ENCODE assay signal across 22 mouse cellular contexts in the genomic region with DNA sequence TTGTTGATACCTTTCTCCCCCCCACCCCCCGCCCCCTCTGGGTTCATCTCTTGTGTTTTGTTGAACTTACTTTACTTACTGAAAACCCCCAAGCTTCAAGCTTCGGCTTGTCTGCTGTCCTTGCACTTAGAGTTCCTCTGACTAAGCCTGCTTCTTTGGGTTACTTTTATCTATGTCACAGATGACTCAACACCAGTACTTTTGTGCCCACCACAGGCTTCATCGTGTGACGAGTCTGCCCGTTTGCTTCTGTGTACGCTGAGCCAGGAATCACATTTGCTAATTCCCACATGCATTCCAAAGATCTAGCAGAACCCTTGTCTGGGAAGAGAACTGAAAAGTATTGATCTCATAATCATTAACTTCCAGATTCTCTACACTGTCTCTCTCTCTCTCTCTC.
DNase-seq lines count a peak whose midpoint lies in the region; ATAC-seq and TF ChIP-seq lines count a peak whose summit lies in the region.
"Had no signal": no experiment of that assay in that cellular context is flagged by ENCODE, and none has a peak within 500 bp of the region (broad histone marks: within the 10 kb centered on the region; RNA-seq: fewer than 3 reads in every experiment).

No protein-coding gene starts in this region.

- DNase-seq in liver, adult 2 months (ENCODE audit: extremely low read depth, low read depth, low spot score): peak; percentile 37
- DNase-seq in 3T3-L1 (ENCODE audit: low read depth, low spot score): peak; percentile 68
- no peak for DNase-seq in CH12.LX (ENCODE audit: extremely low read depth)
- DNase-seq in telencephalon, adult 2 months (ENCODE audit: low read depth, low spot score): peak; percentile 18
- DNase-seq: adrenal gland, adult 2 months; adrenal gland, postnatal 25 days; cerebellum, adult 2 months; cerebellum, postnatal 10 days; embryo, embryonic 11 days; gastrocnemius, adult 2 months; gastrocnemius, postnatal 25 days; heart, postnatal 4 days had no signal

- H3K9ac ChIP-seq in liver, adult 2 months (ENCODE audit: low read depth, low read length): no peak overlapping the region
- H3K9ac ChIP-seq in liver, embryonic 12.5 days: no peak overlapping the region
- H3K9ac ChIP-seq in CH12.LX (ENCODE audit: insufficient read depth, low read depth): no peak overlapping the region
- no peak overlapping the region for H3K9ac ChIP-seq in intestine, embryonic 16.5 days (ENCODE audit: low read depth, low read length)
- H3K9ac ChIP-seq in kidney, embryonic 15.5 days: no peak overlapping the region
- H3K9ac ChIP-seq: embryonic facial prominence, embryonic 15.5 days; forebrain, embryonic 12.5 days; heart, embryonic 13.5 days; hindbrain, embryonic 12.5 days had no signal

- no peaks in the 10 kb centered on the region for H3K36me3 ChIP-seq in liver, adult 2 months (ENCODE audit: control insufficient read depth, insufficient read depth, low read length)
- no peaks in the 10 kb centered on the region for H3K36me3 ChIP-seq in liver, embryonic 12.5 days
- no peaks in the 10 kb centered on the region for H3K36me3 ChIP-seq in CH12.LX (replicated peaks in 1 of 2; ENCODE audit: control insufficient read depth in 1 of 2, insufficient read depth in 1 of 2, low read length in 1 of 2)
- no peaks in the 10 kb centered on the region for H3K36me3 ChIP-seq in intestine, embryonic 16.5 days (ENCODE audit: control insufficient read depth, insufficient read depth, low read length)
- no peaks in the 10 kb centered on the region for H3K36me3 ChIP-seq in kidney, embryonic 15.5 days
- H3K36me3 ChIP-seq: embryonic facial prominence, embryonic 15.5 days; forebrain, embryonic 12.5 days; heart, embryonic 13.5 days; hindbrain, embryonic 12.5 days had no signal

- no peak overlapping the region for H3K27ac ChIP-seq in liver, adult 2 months (replicated peaks; ENCODE audit: insufficient read depth, low read depth, low read length)
- no peak overlapping the region for H3K27ac ChIP-seq in liver, embryonic 12.5 days
- no peak overlapping the region for H3K27ac ChIP-seq in CH12.LX (ENCODE audit: insufficient read depth, low read depth)
- no peak overlapping the region for H3K27ac ChIP-seq in intestine, embryonic 16.5 days (ENCODE audit: low read length)
- H3K27ac ChIP-seq in kidney, embryonic 15.5 days: no peak overlapping the region
- H3K27ac ChIP-seq: embryonic facial prominence, embryonic 15.5 days; forebrain, embryonic 12.5 days; gastrocnemius, adult 2 months; heart, embryonic 13.5 days; hindbrain, embryonic 12.5 days had no signal

- in situ Hi-C loops in CH12.LX (cut with MboI; ENCODE audit: low pct_ligation_motif_present, low pct_unique_long_range_greater_than_20kb, low sequenced_read_pairs): loop anchor here (5.0 kb wide), 1 partner anchor 83 kb away; no protein-coding TSS in a partner anchor

- TF ChIP-seq RAD21 in CH12.LX (IDR thresholded peaks at IDR 0.05; ENCODE audit: low read depth, low read length): no peak

- no peak for ATAC-seq in liver, embryonic 12.5 days
- no peak for ATAC-seq in intestine, embryonic 16.5 days
- no peak for ATAC-seq in kidney, embryonic 15.5 days (replicated peaks; ENCODE audit: low FRiP score)
- ATAC-seq: forebrain, embryonic 16.5 days; hindbrain, embryonic 16.5 days; inflammation-experienced regulatory T-cells, adult 6 months had no signal

- H3K4me3 ChIP-seq in liver, adult 2 months (ENCODE audit: insufficient read depth, low read depth, low read length): no peak overlapping the region
- H3K4me3 ChIP-seq in liver, embryonic 12.5 days: no peak overlapping the region
- H3K4me3 ChIP-seq in CH12.LX (replicated peaks in 1 of 3; ENCODE audit: low read depth in 2 of 3, low read length in 2 of 3, poor library complexity in 1 of 3): no peak overlapping the region
- no peak overlapping the region for H3K4me3 ChIP-seq in intestine, embryonic 16.5 days (ENCODE audit: low read length)
- H3K4me3 ChIP-seq in kidney, embryonic 15.5 days (replicated peaks): no peak overlapping the region
- H3K4me3 ChIP-seq: embryonic facial prominence, embryonic 15.5 days; forebrain, embryonic 12.5 days; gastrocnemius, adult 2 months; heart, embryonic 13.5 days; hindbrain, embryonic 12.5 days had no signal

- H3K27me3 ChIP-seq in liver, adult 2 months (ENCODE audit: control insufficient read depth, insufficient read depth, low read length): no peaks in the 10 kb centered on the region
- no peaks in the 10 kb centered on the region for H3K27me3 ChIP-seq in liver, embryonic 12.5 days (replicated peaks)
- H3K27me3 ChIP-seq in CH12.LX (replicated peaks): no peaks in the 10 kb centered on the region
- no peaks in the 10 kb centered on the region for H3K27me3 ChIP-seq in intestine, embryonic 16.5 days (replicated peaks; ENCODE audit: control insufficient read depth, insufficient read depth, low read length)
- no peaks in the 10 kb centered on the region for H3K27me3 ChIP-seq in kidney, embryonic 15.5 days
- H3K27me3 ChIP-seq: embryonic facial prominence, embryonic 15.5 days; forebrain, embryonic 12.5 days; heart, embryonic 13.5 days; hindbrain, embryonic 12.5 days had no signal

- no peak overlapping the region for H3K4me2 ChIP-seq in liver, embryonic 12.5 days
- H3K4me2 ChIP-seq in CH12.LX (ENCODE audit: insufficient read depth, low read depth, poor library complexity, severe bottlenecking): no peak overlapping the region
- no peak overlapping the region for H3K4me2 ChIP-seq in intestine, embryonic 16.5 days (ENCODE audit: low read depth, low read length)
- H3K4me2 ChIP-seq in kidney, embryonic 15.5 days: no peak overlapping the region
- H3K4me2 ChIP-seq: embryonic facial prominence, embryonic 15.5 days; forebrain, embryonic 12.5 days; heart, embryonic 13.5 days; hindbrain, embryonic 12.5 days had no signal

- no peak for TF ChIP-seq POLR2A in liver, adult 2 months (IDR thresholded peaks at IDR 0.05; ENCODE audit: extremely low read depth, insufficient read depth, low read length)
- no peak for TF ChIP-seq POLR2A in CH12.LX (IDR thresholded peaks at IDR 0.05; ENCODE audit: low read depth, low read length)

- TF ChIP-seq EP300 in CH12.LX (IDR thresholded peaks at IDR 0.05; ENCODE audit: low read length): no peak

- peaks cover 5% of the 10 kb centered on the region; the same call in 1 of the 2 replicates for H3K4me1 ChIP-seq in liver, adult 2 months (ENCODE audit: control insufficient read depth, insufficient read depth, low read length)
- no peaks in the 10 kb centered on the region for H3K4me1 ChIP-seq in liver, embryonic 12.5 days
- no peaks in the 10 kb centered on the region for H3K4me1 ChIP-seq in CH12.LX (ENCODE audit: control insufficient read depth in 1 of 2, insufficient read depth in 2 of 2)
- H3K4me1 ChIP-seq in intestine, embryonic 16.5 days (ENCODE audit: control insufficient read depth, insufficient read depth, low read length): no peaks in the 10 kb centered on the region
- 0 out of 2 replicates have a peak, but pooled peaks cover 6% of the 10 kb centered on the region for H3K4me1 ChIP-seq in kidney, embryonic 15.5 days
- H3K4me1 ChIP-seq: embryonic facial prominence, embryonic 15.5 days; forebrain, embryonic 12.5 days; hindbrain, embryonic 12.5 days had no signal

- no peaks in the 10 kb centered on the region for H3K79me2 ChIP-seq in liver, adult 2 months (ENCODE audit: control insufficient read depth, insufficient read depth, low read length)
- no peaks in the 10 kb centered on the region for H3K79me2 ChIP-seq in CH12.LX (replicated peaks; ENCODE audit: control insufficient read depth, extremely low read depth, insufficient read depth, poor library complexity, severe bottlenecking)

- dilution Hi-C loops in CH12.LX (cut with MboI; ENCODE audit: extremely low pct_ligation_motif_present, extremely low pct_unique_long_range_greater_than_20kb, low sequenced_read_pairs): no loop called here

- WGBS in liver, adult 2 months: 38% methylated on average over 6 of the region's 6 CpGs
- 66% methylated on average over 6 of the region's 6 CpGs for WGBS in liver, embryonic 12.5 days (ENCODE audit: insufficient replicate concordance)
- 63% methylated on average over 6 of the region's 6 CpGs for WGBS in intestine, embryonic 16.5 days
- 75% methylated on average over 6 of the region's 6 CpGs for WGBS in kidney, embryonic 15.5 days

- H3K9me3 ChIP-seq in liver, embryonic 12.5 days (replicated peaks): no peaks in the 10 kb centered on the region
- H3K9me3 ChIP-seq in CH12.LX (replicated peaks; ENCODE audit: low read length): no peaks in the 10 kb centered on the region
- H3K9me3 ChIP-seq in intestine, embryonic 16.5 days (ENCODE audit: control insufficient read depth, low read length): no peaks in the 10 kb centered on the region
- no peaks in the 10 kb centered on the region for H3K9me3 ChIP-seq in kidney, embryonic 15.5 days (replicated peaks)
- H3K9me3 ChIP-seq: embryonic facial prominence, embryonic 15.5 days; forebrain, embryonic 12.5 days; heart, embryonic 13.5 days; hindbrain, embryonic 12.5 days had no signal

- TF ChIP-seq CTCF in liver, adult 2 months (IDR thresholded peaks at IDR 0.05; ENCODE audit: low read depth, low read length): no peak
- no peak for TF ChIP-seq CTCF in CH12.LX (conservative IDR thresholded peaks at IDR 0.05 in 1 of 2, IDR thresholded peaks at IDR 0.05 in 1 of 2; ENCODE audit: low read depth in 2 of 2, low read length in 2 of 2)

TF ChIP-seq in CH12.LX, 34 proteins besides CTCF, POLR2A, EP300 and RAD21:
- TF ChIP-seq ELF1 (IDR thresholded peaks at IDR 0.05; ENCODE audit: low read depth, low read length): no peak
- 0 out of 2 replicates have a peak, but pooled peaks have one; percentile 20 for TF ChIP-seq IRF4 (IDR thresholded peaks at IDR 0.05; ENCODE audit: low read depth, low read length)
TF ChIP-seq in CH12.LX: peak in this region for 1.
